Mouse (Mus musculus): ENCODE data around the gene Col11a2.

DNA sequence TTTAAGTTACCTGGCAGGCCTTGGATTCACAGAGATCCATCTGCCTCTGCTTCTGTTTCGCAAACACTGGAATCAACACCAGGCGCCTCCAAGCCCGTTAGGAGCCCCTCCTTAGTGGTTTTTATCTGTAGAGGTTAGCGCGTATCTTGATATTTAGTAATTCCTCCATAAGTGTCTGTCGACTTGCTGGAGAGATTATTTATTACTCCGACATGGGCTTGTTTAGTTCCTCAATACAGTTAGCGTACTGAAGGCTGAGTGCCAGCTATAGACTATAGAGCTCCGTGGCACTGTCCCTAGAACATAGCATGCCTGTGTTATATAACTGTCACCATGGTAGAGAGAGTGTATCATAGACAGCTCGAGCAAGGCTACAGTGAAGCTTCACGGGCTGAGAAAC is 48.9 kb downstream of the Col11a2 start:
- TF ChIP-seq POLR2A (IDR thresholded peaks at IDR 0.05; ENCODE audit: low read depth, low read length) (no peak), CTCF (IDR thresholded peaks at IDR 0.05; ENCODE audit: extremely low read depth, insufficient read depth, insufficient read length, insufficient replicate concordance) (no peak)
